Mouse (Mus musculus): Measurements from ENCODE around the gene Men1. TPM values are rescaled to one million over a fixed set of nuclear protein-coding genes. Genes with fewer than 3 reads are reported as not detected.

Men1 gene
- polyA plus RNA-seq, 1 experiment from 2014 or later: 94.6 TPM

DNA sequence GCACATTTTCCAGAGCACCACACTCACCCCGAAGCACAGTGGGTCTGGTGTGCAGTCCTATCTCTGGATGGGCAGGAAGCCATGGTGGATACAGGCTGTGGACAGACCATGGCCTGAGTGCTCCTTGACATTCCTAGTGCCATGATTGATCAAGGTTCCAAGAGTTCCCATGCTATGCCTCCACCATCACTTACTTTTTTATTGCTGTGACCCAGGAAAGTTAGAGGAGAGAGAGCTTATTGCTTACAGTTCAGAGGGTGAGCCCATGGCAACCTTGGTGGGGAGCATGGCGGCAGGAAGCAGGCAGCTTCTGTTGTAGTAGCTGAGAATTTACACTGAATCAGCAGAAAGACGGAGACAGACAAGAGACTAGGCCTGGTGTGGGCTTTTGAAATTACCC, 26.5 kb downstream of the Men1 start:
- no peak overlapping the region for H3K4me2 ChIP-seq (replicated peaks)
- H3K9ac ChIP-seq (replicated peaks): no peak overlapping the region
- peaks cover 25% of the 10 kb centered on the region for H3K4me1 ChIP-seq
- H3K27me3 ChIP-seq: no peaks in the 10 kb centered on the region
- no peak overlapping the region for H3K27ac ChIP-seq (replicated peaks)
- WGBS: 96% methylated on average over 3 of the region's 3 CpGs
- no peaks in the 10 kb centered on the region for H3K9me3 ChIP-seq
- ATAC-seq (replicated peaks): no peak
- peaks cover 9% of the 10 kb centered on the region for H3K36me3 ChIP-seq
- no peak overlapping the region for H3K4me3 ChIP-seq

DNA sequence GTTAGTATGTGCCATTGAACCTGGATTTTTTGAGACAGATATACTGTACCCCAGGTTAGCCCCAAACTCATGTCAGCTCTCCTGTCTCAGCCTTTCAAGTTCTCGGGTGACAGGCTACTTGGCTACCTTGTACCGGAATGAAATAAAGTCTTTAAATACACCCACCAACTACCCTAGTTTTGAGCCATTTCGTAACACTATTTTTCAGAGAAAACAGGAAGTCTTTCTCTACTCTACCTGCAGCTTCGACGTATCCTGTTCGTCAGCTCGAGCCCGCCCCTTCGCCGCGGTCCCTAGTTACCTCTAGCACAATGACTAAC, 28.3 kb downstream of the Men1 start:
- WGBS: under 1% methylated on average over 11 of the region's 11 CpGs
- H3K4me1 ChIP-seq: peaks cover 38% of the 10 kb centered on the region
- H3K4me2 ChIP-seq (replicated peaks): peak overlapping the region; percentile 53
- H3K9me3 ChIP-seq: no peaks in the 10 kb centered on the region
- H3K27ac ChIP-seq (replicated peaks): peak overlapping the region; percentile 98
- H3K4me3 ChIP-seq: peak overlapping the region; percentile 90
- ATAC-seq (replicated peaks): no peak
- peak overlapping the region; percentile 42 for H3K9ac ChIP-seq (replicated peaks)
- H3K36me3 ChIP-seq: peaks cover 27% of the 10 kb centered on the region
- H3K27me3 ChIP-seq: no peaks in the 10 kb centered on the region

DNA sequence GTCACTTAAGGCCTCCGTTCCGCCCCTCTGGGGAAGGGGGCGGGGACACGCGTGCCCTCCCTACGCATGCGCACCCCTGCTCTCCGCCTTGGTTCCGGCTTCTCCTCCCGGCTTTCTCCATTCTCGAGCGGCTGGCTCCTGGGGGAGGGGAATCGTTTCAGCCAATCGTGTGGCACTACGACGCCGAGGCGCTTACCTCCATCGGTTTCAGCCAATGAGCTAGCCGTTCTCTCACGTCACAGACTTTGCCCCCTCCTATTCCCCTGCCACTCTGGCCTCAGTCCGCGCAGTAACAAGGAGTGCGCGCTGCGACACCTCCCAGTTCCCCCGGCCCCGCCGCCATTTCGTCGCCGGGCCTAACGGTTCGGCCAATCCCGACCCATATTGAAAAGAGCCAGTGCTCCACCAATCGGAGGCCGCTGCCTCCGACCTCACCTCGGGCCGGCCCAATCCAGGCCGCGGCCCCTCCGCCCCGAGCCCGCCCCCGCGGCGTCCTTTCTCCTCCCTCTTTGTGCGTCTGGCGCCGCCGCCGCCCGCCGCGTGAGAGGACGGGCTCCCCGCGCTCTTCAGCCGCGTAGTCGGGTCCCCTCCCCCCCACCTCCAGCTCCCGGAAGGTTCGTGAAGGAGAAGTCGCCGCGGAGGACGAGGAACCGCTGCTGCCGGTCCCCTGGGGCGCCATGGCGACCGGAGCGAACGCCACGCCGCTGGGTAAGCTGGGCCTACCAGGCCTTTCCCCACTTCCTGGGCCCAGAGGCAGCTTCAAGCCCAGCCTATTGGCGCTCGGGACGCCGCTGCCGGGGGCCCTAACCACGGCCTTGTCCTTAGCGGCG, 28.8 kb downstream of the Men1 start, which contains the start of gene Sf1:
TSS of gene Sf1 (plus strand) at position 280 of the 830 bp plus-strand sequence.
- Histone ChIP-seq H3K4me3 (peak within 1 kb of the TSS; percentile 90), H3K27ac (replicated peaks) (peak within 1 kb of the TSS; percentile 98), H3K4me1 (peaks cover 44% of the 10 kb centered on the region), H3K9me3 (no peaks in the 10 kb centered on the region), H3K4me2 (replicated peaks) (peak within 1 kb of the TSS; percentile 76), H3K27me3 (no peaks in the 10 kb centered on the region), H3K36me3 (peaks cover 33% of the 10 kb centered on the region), H3K9ac (replicated peaks) (peak within 1 kb of the TSS; percentile 96)
- ATAC-seq (replicated peaks): peak; percentile 99
- WGBS: under 1% methylated on average over 85 of the region's 85 CpGs

DNA sequence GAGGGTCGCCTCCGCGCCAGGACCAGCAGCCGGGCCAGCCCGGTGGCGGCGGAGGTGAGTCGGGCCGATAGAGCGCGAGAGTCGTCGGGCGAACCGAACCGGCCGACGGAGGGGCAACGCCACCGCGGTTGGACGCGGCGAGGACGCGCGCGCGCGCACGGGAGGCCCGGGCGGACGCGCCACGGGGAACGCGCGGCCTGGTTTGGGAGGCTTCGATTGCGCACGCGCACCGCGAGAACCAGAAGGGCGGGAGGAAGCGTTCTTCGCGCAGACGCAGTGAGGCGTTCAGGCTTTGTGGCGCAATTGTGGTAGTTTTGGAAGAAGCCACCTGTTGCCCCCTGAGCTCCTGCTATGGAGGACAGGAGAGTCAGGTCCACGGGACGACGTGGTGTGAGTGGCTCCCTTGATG, 29.5 kb downstream of the Men1 start:
- Histone ChIP-seq H3K4me1 (peaks cover 44% of the 10 kb centered on the region), H3K9ac (replicated peaks) (peak overlapping the region; percentile 96), H3K27me3 (no peaks in the 10 kb centered on the region), H3K36me3 (peaks cover 38% of the 10 kb centered on the region), H3K4me2 (replicated peaks) (peak overlapping the region; percentile 76), H3K27ac (replicated peaks) (peak overlapping the region; percentile 98), H3K4me3 (peak overlapping the region; percentile 90), H3K9me3 (no peaks in the 10 kb centered on the region)
- under 1% methylated on average over 55 of the region's 55 CpGs for WGBS
- peak; percentile 1; the same call in 1 of the 2 replicates for ATAC-seq (replicated peaks)

DNA sequence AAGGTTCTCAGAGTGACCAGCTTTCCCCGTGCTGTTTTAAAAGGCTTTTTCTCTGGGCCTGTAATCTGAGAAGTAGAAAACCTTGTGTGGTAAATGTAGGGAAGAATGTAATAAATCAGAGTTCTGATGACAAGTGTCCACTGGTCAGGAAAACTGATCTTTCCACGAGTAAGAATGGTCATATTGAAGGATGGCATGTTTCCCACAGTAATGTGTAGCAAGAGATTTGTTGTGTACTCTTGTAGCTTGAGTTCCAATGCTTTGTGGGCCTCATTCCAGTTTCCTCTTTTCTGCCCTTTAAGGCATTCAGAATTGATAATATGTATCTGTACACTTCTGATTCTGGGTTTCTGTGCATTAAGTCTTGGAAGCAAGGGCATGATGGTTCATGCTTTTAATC, 30.1 kb downstream of the Men1 start:
- H3K4me1 ChIP-seq: peaks cover 44% of the 10 kb centered on the region

DNA sequence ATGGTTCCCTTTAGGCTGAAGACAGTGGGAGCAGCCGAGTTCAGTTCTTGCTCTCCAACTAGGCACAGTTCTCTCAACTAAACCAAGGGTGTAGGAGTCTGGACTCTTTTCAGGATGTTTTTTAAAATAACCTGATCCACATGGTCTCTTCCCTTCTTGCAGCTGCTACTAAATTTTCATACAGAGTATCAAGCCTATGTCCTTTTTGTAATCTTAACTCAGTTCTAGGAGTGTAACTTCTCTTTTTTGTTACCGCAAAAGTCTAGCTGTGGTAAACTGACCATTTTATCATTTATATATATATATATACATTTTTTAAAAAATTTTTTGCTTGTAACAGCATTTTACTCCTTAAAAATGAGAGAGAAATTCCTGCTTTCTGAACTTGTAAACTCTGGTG, 35.4 kb downstream of the Men1 start:
- Histone ChIP-seq H3K9me3 (no peaks in the 10 kb centered on the region), H3K4me2 (replicated peaks) (no peak overlapping the region), H3K4me3 (no peak overlapping the region), H3K4me1 (peaks cover 30% of the 10 kb centered on the region), H3K27ac (replicated peaks) (no peak overlapping the region), H3K36me3 (peaks cover 96% of the 10 kb centered on the region), H3K9ac (replicated peaks) (no peak overlapping the region), H3K27me3 (no peaks in the 10 kb centered on the region)
- WGBS: 86% methylated on average over 2 of the region's 2 CpGs
- ATAC-seq (replicated peaks): no peak

More for the DNA sequence above, 30.1 kb downstream of the Men1 start:
- no peak for ATAC-seq (replicated peaks)
- peak overlapping the region; percentile 96 for H3K9ac ChIP-seq (replicated peaks)
- H3K9me3 ChIP-seq: no peaks in the 10 kb centered on the region
- peak overlapping the region; percentile 90 for H3K4me3 ChIP-seq
- H3K27ac ChIP-seq (replicated peaks): no peak overlapping the region
- H3K36me3 ChIP-seq: peaks cover 44% of the 10 kb centered on the region
- peak overlapping the region; percentile 76 for H3K4me2 ChIP-seq (replicated peaks)
- WGBS: 5% methylated on average over 2 of the region's 2 CpGs
- H3K27me3 ChIP-seq: no peaks in the 10 kb centered on the region

DNA sequence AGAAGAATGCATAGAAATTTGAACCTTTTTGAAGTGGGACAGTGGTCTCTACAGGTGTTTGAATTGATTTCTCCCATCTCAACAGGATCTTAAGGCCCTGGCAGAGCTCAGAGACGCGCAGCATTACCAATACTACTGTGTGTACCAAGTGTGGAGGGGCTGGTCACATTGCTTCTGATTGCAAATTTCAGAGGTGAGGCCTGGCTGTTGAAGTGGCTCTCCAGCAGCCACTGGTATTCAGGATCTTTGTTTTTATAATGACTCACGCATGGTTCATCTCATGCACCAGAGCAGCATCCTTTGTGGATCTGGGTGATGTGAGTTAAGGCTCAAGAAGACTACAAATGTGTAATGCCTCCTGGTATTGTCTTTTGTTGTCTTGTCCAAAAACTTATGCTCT, 37.7 kb downstream of the Men1 start:
- peaks cover 98% of the 10 kb centered on the region for H3K36me3 ChIP-seq
- H3K27me3 ChIP-seq: no peaks in the 10 kb centered on the region
- peaks cover 11% of the 10 kb centered on the region for H3K4me1 ChIP-seq
- no peak overlapping the region for H3K4me3 ChIP-seq
- no peaks in the 10 kb centered on the region for H3K9me3 ChIP-seq
- H3K9ac ChIP-seq (replicated peaks): no peak overlapping the region
- H3K4me2 ChIP-seq (replicated peaks): no peak overlapping the region
- 92% methylated on average over 3 of the region's 3 CpGs for WGBS
- H3K27ac ChIP-seq (replicated peaks): no peak overlapping the region
- ATAC-seq (replicated peaks): no peak

DNA sequence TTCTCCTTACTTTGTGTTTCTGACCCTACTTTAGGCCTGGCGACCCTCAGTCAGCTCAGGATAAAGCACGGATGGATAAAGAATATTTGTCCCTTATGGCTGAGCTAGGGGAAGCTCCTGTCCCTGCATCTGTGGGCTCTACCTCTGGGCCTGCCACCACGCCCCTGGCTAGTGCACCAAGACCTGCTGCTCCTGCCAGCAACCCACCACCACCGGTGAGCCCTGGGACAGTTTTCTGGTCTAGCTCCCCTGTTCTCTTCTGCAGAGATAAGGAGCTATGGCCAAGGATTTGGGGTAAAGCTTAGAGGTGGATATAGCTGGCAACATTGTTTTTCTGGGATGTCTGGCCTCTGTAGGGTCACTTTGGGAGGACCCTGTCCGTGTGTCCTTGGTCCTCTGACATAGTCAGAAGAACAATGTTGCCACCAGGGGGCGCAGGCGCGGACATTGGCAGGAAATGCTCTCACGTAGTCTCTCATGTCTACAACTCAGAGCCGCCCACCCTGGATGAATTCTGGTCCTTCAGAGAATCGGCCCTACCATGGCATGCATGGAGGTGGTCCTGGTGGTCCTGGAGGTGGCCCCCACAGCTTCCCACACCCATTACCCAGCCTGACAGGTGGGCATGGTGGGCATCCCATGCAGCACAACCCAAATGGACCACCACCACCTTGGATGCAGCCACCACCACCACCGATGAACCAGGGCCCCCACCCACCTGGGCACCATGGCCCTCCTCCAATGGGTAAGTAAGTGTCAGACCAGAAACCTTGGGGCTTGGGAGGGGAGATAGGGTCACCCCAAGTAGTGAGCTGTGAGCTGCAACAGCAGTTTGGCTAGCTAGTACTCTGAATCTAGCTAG, 39.0 kb downstream of the Men1 start:
- H3K27ac ChIP-seq (replicated peaks): no peak overlapping the region
- peaks cover 97% of the 10 kb centered on the region for H3K36me3 ChIP-seq
- H3K9me3 ChIP-seq: no peaks in the 10 kb centered on the region
- 67% methylated on average over 12 of the region's 12 CpGs for WGBS
- H3K9ac ChIP-seq (replicated peaks): no peak overlapping the region
- no peaks in the 10 kb centered on the region for H3K27me3 ChIP-seq
- peak; percentile 46; the same call in 1 of the 2 replicates for ATAC-seq (replicated peaks)
- no peak overlapping the region for H3K4me3 ChIP-seq
- 0 out of 2 replicates have a peak, but pooled peaks cover 6% of the 10 kb centered on the region for H3K4me1 ChIP-seq
- no peak overlapping the region for H3K4me2 ChIP-seq (replicated peaks)

DNA sequence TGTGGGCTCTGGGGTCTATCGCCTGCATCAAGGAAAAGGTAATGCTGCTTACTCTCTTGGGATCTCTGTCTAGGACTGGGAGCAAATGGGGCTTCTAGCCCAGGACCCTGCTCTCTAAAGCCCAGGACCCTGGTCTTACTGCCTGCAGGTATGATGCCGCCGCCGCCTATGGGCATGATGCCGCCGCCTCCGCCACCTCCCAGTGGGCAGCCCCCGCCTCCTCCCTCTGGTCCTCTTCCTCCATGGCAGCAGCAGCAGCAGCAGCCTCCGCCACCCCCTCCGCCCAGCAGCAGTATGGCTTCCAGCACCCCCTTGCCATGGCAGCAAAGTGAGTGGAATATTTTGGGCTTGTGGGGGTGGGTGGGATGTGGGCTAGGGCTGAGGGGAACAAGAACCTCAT, 39.8 kb downstream of the Men1 start:
- Histone ChIP-seq H3K9me3 (no peaks in the 10 kb centered on the region), H3K4me1 (0 out of 2 replicates have a peak, but pooled peaks cover 6% of the 10 kb centered on the region), H3K4me2 (replicated peaks) (no peak overlapping the region), H3K36me3 (peaks cover 92% of the 10 kb centered on the region), H3K27ac (replicated peaks) (no peak overlapping the region), H3K4me3 (no peak overlapping the region), H3K9ac (replicated peaks) (no peak overlapping the region), H3K27me3 (no peaks in the 10 kb centered on the region)
- 95% methylated on average over 10 of the region's 10 CpGs for WGBS
- ATAC-seq (replicated peaks): no peak

DNA sequence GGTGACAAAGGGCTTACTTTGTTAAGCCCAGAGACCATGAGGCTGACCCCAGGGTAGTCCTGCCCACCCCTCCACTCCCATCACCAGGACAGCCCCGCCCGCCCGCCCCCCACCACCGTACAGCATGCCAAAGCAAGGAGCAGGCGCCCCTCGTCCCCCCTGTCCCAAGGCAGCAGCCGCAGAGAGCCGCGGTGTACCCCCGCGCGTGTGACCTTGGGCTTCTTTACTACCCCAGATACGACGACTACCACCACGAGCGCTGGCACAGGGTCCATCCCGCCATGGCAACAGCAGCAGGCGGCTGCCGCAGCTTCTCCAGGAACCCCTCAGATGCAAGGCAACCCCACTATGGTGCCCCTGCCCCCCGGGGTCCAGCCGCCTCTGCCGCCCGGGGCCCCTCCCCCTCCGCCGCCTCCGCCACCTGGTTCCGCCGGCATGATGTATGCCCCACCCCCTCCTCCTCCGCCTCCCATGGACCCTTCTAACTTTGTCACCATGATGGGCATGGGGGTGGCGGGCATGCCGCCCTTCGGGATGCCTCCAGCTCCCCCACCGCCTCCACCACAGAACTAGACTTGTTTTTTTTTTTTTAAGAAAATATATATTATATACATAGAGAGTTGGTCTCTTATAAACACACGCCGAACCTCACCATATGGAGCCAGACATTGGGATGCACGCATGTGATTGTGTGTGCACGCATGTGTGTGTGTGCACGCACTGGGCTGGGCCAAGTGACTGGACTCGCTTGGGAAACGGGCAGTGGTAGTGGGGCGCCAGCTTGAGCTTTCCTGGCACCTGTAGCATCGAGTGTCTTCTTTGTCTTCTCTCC, 40.9 kb downstream of the Men1 start:
- Histone ChIP-seq H3K36me3 (peaks cover 82% of the 10 kb centered on the region), H3K4me3 (no peak overlapping the region), H3K27ac (replicated peaks) (no peak overlapping the region), H3K27me3 (no peaks in the 10 kb centered on the region), H3K9me3 (no peaks in the 10 kb centered on the region), H3K4me2 (replicated peaks) (no peak overlapping the region), H3K4me1 (0 out of 2 replicates have a peak, but pooled peaks cover 6% of the 10 kb centered on the region), H3K9ac (replicated peaks) (no peak overlapping the region)
- ATAC-seq (replicated peaks): 0 out of 2 replicates have a peak, but pooled peaks have one; percentile 17
- WGBS: 92% methylated on average over 38 of the region's 42 CpGs

DNA sequence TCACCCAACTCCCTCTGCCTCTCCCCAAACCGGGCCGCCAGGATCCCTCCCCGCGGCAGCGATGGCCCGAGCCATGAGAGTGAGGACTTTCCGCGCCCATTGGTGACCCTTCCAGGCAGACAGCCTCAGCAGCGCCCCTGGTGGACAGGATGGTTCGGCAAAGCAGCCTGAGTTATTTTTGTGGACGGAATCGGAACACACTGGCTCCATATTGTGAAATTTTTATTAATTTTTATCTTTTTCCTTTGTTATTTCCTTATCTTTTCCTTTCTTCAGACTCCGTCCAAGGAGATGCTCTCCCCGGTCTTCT, 41.4 kb downstream of the Men1 start:
- H3K27ac ChIP-seq (replicated peaks): no peak overlapping the region
- H3K4me3 ChIP-seq: no peak overlapping the region
- 0 out of 2 replicates have a peak, but pooled peaks cover 6% of the 10 kb centered on the region for H3K4me1 ChIP-seq
- no peaks in the 10 kb centered on the region for H3K9me3 ChIP-seq
- no peak for ATAC-seq (replicated peaks)
- H3K9ac ChIP-seq (replicated peaks): no peak overlapping the region
- no peak overlapping the region for H3K4me2 ChIP-seq (replicated peaks)
- 77% methylated on average over 14 of the region's 14 CpGs for WGBS
- H3K27me3 ChIP-seq: no peaks in the 10 kb centered on the region
- H3K36me3 ChIP-seq: peaks cover 76% of the 10 kb centered on the region
